ENCODE assay signal across 9 mouse cellular contexts in genomic region chr1:136550851-136551540, GRCm38 (mm10).
DNase-seq lines count a peak whose midpoint lies in the region; ATAC-seq and TF ChIP-seq lines count a peak whose summit lies in the region.
"Had no signal": no experiment of that assay in that cellular context is flagged by ENCODE, and none has a peak within 500 bp of the region (broad histone marks: within the 10 kb centered on the region; RNA-seq: fewer than 3 reads in every experiment).

No protein-coding gene starts in this region.

- no peak overlapping the region; the same call in 1 of the 2 replicates for H3K4me3 ChIP-seq in liver, adult 2 months (ENCODE audit: insufficient read depth, low read depth, low read length)
- H3K4me3 ChIP-seq in liver, embryonic 11.5 days (ENCODE audit: low read depth, low read length) = no peak overlapping the region
- H3K4me3 ChIP-seq in gastrocnemius, adult 2 months = no peak overlapping the region
- no peak overlapping the region for H3K4me3 ChIP-seq in liver, embryonic 13.5 days (replicated peaks)
- no peak overlapping the region for H3K4me3 ChIP-seq in neural tube, embryonic 13.5 days
- H3K4me3 ChIP-seq in testis, adult 2 months (ENCODE audit: control insufficient read depth, low read depth, low read length) = no peak overlapping the region
- H3K4me3 ChIP-seq: embryonic facial prominence, embryonic 15.5 days had no signal

- peak; percentile 91 for TF ChIP-seq CTCF in liver, adult 2 months (IDR thresholded peaks at IDR 0.05; ENCODE audit: low read depth, low read length)
- TF ChIP-seq CTCF in gastrocnemius, adult 2 months (IDR thresholded peaks at IDR 0.05) = no peak; the same call in 1 of the 2 replicates
- peak; percentile 90; the same call in 1 of the 2 replicates for TF ChIP-seq CTCF in testis, adult 2 months (IDR thresholded peaks at IDR 0.05; ENCODE audit: control insufficient read depth, insufficient read depth, insufficient replicate concordance, low read depth, low read length)

- no peak overlapping the region for H3K4me2 ChIP-seq in liver, embryonic 11.5 days
- H3K4me2 ChIP-seq in liver, embryonic 13.5 days = no peak overlapping the region
- no peak overlapping the region for H3K4me2 ChIP-seq in neural tube, embryonic 13.5 days
- H3K4me2 ChIP-seq: embryonic facial prominence, embryonic 15.5 days had no signal

- no peaks in the 10 kb centered on the region for H3K79me2 ChIP-seq in liver, adult 2 months (ENCODE audit: control insufficient read depth, insufficient read depth, low read length)

- intact Hi-C loops in gastrocnemius, adult 2 months (cut with DNase I) = loop anchor here (1.0 kb wide), 1 partner anchor 188 kb away; no protein-coding TSS in a partner anchor

- H3K9ac ChIP-seq in liver, adult 2 months (ENCODE audit: low read depth, low read length) = no peak overlapping the region
- no peak overlapping the region for H3K9ac ChIP-seq in liver, embryonic 11.5 days (ENCODE audit: low read depth, low read length)
- no peak overlapping the region for H3K9ac ChIP-seq in liver, embryonic 13.5 days
- no peak overlapping the region for H3K9ac ChIP-seq in neural tube, embryonic 13.5 days
- H3K9ac ChIP-seq: embryonic facial prominence, embryonic 15.5 days had no signal

- DNase-seq in liver, adult 2 months (ENCODE audit: extremely low read depth, low read depth, low spot score) = peak; percentile 81
- DNase-seq in liver, embryonic 11.5 days (ENCODE audit: low spot score) = no peak
- DNase-seq in cerebellum, postnatal 4 days (ENCODE audit: low spot score in 2 of 2) = peak; percentile 83 to 88
- peak; percentile 76 for DNase-seq in gastrocnemius, adult 2 months
- peak; percentile 87 for DNase-seq in kidney, adult 9 months
- DNase-seq in liver, embryonic 13.5 days = peak; percentile 39

- no peak for ATAC-seq in liver, embryonic 11.5 days (replicated peaks; ENCODE audit: low FRiP score)
- ATAC-seq in liver, embryonic 13.5 days (ENCODE audit: low read depth) = no peak
- ATAC-seq in neural tube, embryonic 13.5 days (ENCODE audit: low read depth) = peak; percentile 44

- H3K4me1 ChIP-seq in liver, adult 2 months (ENCODE audit: control insufficient read depth, insufficient read depth, low read length) = peaks cover 7% of the 10 kb centered on the region; the same call in 1 of the 2 replicates
- no peaks in the 10 kb centered on the region for H3K4me1 ChIP-seq in liver, embryonic 11.5 days (replicated peaks; ENCODE audit: control insufficient read depth, insufficient read depth, low read length)
- peaks cover 2% of the 10 kb centered on the region; the same call in 1 of the 2 replicates for H3K4me1 ChIP-seq in liver, embryonic 13.5 days (replicated peaks)
- H3K4me1 ChIP-seq in neural tube, embryonic 13.5 days (replicated peaks) = 0 out of 2 replicates have a peak, but pooled peaks cover 5% of the 10 kb centered on the region
- H3K4me1 ChIP-seq in testis, adult 2 months (ENCODE audit: control insufficient read depth, insufficient read depth, low read length) = no peaks in the 10 kb centered on the region
- H3K4me1 ChIP-seq: embryonic facial prominence, embryonic 15.5 days had no signal

- no peaks in the 10 kb centered on the region for H3K27me3 ChIP-seq in liver, adult 2 months (ENCODE audit: control insufficient read depth, insufficient read depth, low read length)
- H3K27me3 ChIP-seq in liver, embryonic 11.5 days (replicated peaks; ENCODE audit: control insufficient read depth, insufficient read depth, low read length) = no peaks in the 10 kb centered on the region
- no peaks in the 10 kb centered on the region for H3K27me3 ChIP-seq in liver, embryonic 13.5 days
- H3K27me3 ChIP-seq in neural tube, embryonic 13.5 days = no peaks in the 10 kb centered on the region
- H3K27me3 ChIP-seq in testis, adult 2 months (ENCODE audit: control insufficient read depth, insufficient read depth, low read length) = no peaks in the 10 kb centered on the region
- H3K27me3 ChIP-seq: embryonic facial prominence, embryonic 15.5 days had no signal

- H3K36me3 ChIP-seq in liver, adult 2 months (ENCODE audit: control insufficient read depth, insufficient read depth, low read length) = no peaks in the 10 kb centered on the region
- no peaks in the 10 kb centered on the region for H3K36me3 ChIP-seq in liver, embryonic 11.5 days (ENCODE audit: control insufficient read depth, insufficient read depth, low read length)
- H3K36me3 ChIP-seq in liver, embryonic 13.5 days = no peaks in the 10 kb centered on the region
- no peaks in the 10 kb centered on the region for H3K36me3 ChIP-seq in neural tube, embryonic 13.5 days
- no peaks in the 10 kb centered on the region for H3K36me3 ChIP-seq in testis, adult 2 months (ENCODE audit: control insufficient read depth, insufficient read depth, low read length)
- H3K36me3 ChIP-seq: embryonic facial prominence, embryonic 15.5 days had no signal

- WGBS in liver, adult 2 months = 20% methylated on average over 16 of the region's 16 CpGs
- 29% methylated on average over 16 of the region's 16 CpGs for WGBS in liver, embryonic 11.5 days
- WGBS in liver, embryonic 13.5 days (ENCODE audit: insufficient replicate concordance) = 23% methylated on average over 16 of the region's 16 CpGs
- 29% methylated on average over 16 of the region's 16 CpGs for WGBS in neural tube, embryonic 13.5 days

- no peak overlapping the region for H3K27ac ChIP-seq in liver, adult 2 months (replicated peaks; ENCODE audit: insufficient read depth, low read depth, low read length)
- no peak overlapping the region for H3K27ac ChIP-seq in liver, embryonic 11.5 days (ENCODE audit: low read depth, low read length)
- no peak overlapping the region for H3K27ac ChIP-seq in gastrocnemius, adult 2 months
- H3K27ac ChIP-seq in liver, embryonic 13.5 days = no peak overlapping the region
- H3K27ac ChIP-seq in neural tube, embryonic 13.5 days (replicated peaks) = no peak overlapping the region
- H3K27ac ChIP-seq in testis, adult 2 months (ENCODE audit: control insufficient read depth, insufficient read depth, low read depth, low read length) = no peak overlapping the region
- H3K27ac ChIP-seq: embryonic facial prominence, embryonic 15.5 days had no signal

- no peak for TF ChIP-seq POLR2A in liver, adult 2 months (IDR thresholded peaks at IDR 0.05; ENCODE audit: extremely low read depth, insufficient read depth, low read length)
- no peak for TF ChIP-seq POLR2A in testis, adult 2 months (IDR thresholded peaks at IDR 0.05; ENCODE audit: control insufficient read depth, low read depth, low read length)

- H3K9me3 ChIP-seq in liver, embryonic 11.5 days (ENCODE audit: control insufficient read depth, low read length) = no peaks in the 10 kb centered on the region
- no peaks in the 10 kb centered on the region for H3K9me3 ChIP-seq in liver, embryonic 13.5 days (replicated peaks)
- H3K9me3 ChIP-seq in neural tube, embryonic 13.5 days = no peaks in the 10 kb centered on the region
- H3K9me3 ChIP-seq: embryonic facial prominence, embryonic 15.5 days had no signal
